Mouse (Mus musculus): Measurements from ENCODE around the gene Necab2. TPM values are rescaled to one million over a fixed set of nuclear protein-coding genes. Genes with fewer than 3 reads are reported as not detected.

The Necab2 gene
- total RNA-seq, 1 experiment from 2014 or later = not detected

DNA sequence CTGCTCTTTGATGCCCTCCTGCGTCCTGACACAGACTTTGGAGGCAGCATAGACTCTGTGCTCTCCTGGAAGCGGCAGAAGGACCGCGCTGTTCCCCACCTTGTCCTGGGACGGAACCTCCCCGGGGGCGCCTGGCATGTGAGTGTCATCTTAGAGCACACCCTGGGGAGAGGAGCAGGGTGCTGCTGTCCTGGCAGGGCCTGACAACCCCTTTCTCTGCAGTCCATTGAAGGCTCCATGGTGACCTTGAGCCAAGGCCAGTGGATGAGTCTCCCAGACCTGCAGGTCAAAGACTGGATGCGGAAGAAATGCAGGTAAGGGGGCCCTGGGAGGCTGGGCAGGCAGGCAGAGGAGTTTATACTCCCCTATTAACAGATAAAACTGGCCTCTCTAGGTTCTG lies 3.5 kb upstream of the Necab2 start:
- ATAC-seq (ENCODE audit: extremely low read depth, insufficient number of reproducible peaks, low FRiP score, poor library complexity, severe bottlenecking) = no peak

GRCm38 (mm10) chr8:119446990-119447780 lies 666 bp downstream of the Necab2 start:
- ATAC-seq (ENCODE audit: extremely low read depth, insufficient number of reproducible peaks, low FRiP score, poor library complexity, severe bottlenecking) = no peak

GRCm38 (mm10) chr8:119447781-119448170 lies 1.3 kb downstream of the Necab2 start:
- no peak for ATAC-seq (ENCODE audit: extremely low read depth, insufficient number of reproducible peaks, low FRiP score, poor library complexity, severe bottlenecking)

GRCm38 (mm10) chr8:119449627-119450026 lies 3.1 kb downstream of the Necab2 start:
- no peak for ATAC-seq (ENCODE audit: extremely low read depth, insufficient number of reproducible peaks, low FRiP score, poor library complexity, severe bottlenecking)

DNA sequence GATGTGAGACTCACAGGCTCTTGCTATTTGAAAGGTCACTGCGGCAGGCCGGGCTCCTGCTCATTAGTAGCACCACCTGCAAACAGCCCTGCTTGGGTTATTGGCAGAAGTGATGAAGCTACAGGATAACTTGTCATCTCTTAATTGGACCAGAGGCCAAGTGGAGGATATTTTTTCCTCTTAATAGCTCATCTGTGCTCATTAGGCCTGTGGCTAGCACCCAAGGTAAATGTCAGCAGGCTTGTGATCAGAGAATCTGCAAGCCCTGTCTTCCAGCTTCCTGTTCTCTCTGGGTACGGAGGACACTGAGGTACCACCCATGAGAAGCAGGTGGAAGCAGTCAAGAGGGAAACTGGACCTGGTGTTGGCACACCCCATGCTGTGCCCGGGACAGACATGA lies 4.6 kb downstream of the Necab2 start:
- ATAC-seq (ENCODE audit: extremely low read depth, insufficient number of reproducible peaks, low FRiP score, poor library complexity, severe bottlenecking) = no peak

- ATAC-seq (ENCODE audit: extremely low read depth, insufficient number of reproducible peaks, low FRiP score, poor library complexity, severe bottlenecking) = no peak
Measured at GRCm38 (mm10) chr8:119452919-119453318, 6.4 kb downstream of the Necab2 start.

GRCm38 (mm10) chr8:119456045-119456444 lies 9.5 kb downstream of the Necab2 start:
- no peak for ATAC-seq (ENCODE audit: extremely low read depth, insufficient number of reproducible peaks, low FRiP score, poor library complexity, severe bottlenecking)

DNA sequence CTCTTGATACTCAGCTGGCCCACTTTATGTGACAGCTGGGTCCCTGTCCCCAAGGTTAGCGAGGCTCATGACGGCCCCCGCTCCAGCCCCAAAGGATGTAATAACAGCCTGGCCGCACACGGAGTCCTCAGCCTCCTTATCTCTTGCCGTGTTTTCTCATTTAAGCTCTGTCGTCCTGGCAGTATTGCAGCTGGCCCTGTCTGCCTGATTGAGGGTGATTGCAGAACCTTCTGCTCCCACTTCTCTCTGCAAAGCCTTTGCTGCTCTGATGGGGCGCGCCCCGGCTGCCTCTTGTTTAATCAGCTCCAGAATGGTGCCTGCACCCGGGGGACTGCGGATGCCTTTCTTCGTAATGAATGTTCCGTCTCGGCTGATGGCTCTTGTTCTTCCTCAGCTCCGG lies 13.2 kb downstream of the Necab2 start:
- no peak for ATAC-seq (ENCODE audit: extremely low read depth, insufficient number of reproducible peaks, low FRiP score, poor library complexity, severe bottlenecking)

GRCm38 (mm10) chr8:119461356-119461755 lies 14.8 kb downstream of the Necab2 start:
- ATAC-seq (ENCODE audit: extremely low read depth, insufficient number of reproducible peaks, low FRiP score, poor library complexity, severe bottlenecking) = no peak

- ATAC-seq (ENCODE audit: extremely low read depth, insufficient number of reproducible peaks, low FRiP score, poor library complexity, severe bottlenecking) = no peak
Measured at GRCm38 (mm10) chr8:119463709-119464108, 17.2 kb downstream of the Necab2 start.

DNA sequence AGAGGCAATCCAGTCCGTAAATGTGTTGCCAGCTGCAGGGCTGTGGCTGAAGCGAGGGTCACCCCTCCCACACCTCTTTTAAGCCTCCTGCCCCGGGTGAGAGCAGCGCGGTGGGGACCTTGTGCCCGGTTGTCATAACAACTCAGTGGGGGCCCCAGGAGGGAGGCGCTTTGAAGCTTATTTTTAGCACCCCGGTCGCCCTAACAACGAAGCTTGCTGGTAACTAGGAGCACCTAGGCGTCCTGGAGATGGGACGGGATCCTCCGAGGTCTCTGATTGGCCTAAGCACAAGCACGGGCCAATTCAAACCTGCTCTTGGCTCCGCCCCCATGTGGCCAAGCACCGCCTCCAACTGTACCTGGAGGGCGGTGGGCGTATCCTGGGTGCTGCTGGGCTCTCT lies 19.6 kb downstream of the Necab2 start:
- no peak for ATAC-seq (ENCODE audit: extremely low read depth, insufficient number of reproducible peaks, low FRiP score, poor library complexity, severe bottlenecking)

DNA sequence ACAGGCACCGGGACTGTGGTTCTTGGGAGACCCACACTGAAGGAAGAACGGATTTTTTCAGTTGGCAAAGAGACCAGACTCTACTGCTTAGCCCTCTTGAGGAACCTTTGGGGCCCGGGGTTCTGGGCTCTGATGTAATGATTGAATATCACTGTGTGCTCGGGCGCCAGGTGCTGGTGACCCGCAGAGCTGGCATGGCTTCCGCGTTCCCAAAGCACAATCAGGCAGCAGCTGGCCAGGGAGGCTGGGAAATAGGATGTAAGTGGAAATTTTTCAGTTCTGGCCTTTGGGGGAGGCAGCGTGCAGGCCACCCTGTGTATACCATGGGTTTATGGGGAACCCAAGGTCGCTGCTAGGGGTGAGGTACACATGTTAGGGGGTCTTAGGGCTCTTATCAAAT lies 20.3 kb downstream of the Necab2 start:
- ATAC-seq (ENCODE audit: extremely low read depth, insufficient number of reproducible peaks, low FRiP score, poor library complexity, severe bottlenecking) = no peak

GRCm38 (mm10) chr8:119468091-119468490 lies 21.6 kb downstream of the Necab2 start:
- no peak for ATAC-seq (ENCODE audit: extremely low read depth, insufficient number of reproducible peaks, low FRiP score, poor library complexity, severe bottlenecking)

DNA sequence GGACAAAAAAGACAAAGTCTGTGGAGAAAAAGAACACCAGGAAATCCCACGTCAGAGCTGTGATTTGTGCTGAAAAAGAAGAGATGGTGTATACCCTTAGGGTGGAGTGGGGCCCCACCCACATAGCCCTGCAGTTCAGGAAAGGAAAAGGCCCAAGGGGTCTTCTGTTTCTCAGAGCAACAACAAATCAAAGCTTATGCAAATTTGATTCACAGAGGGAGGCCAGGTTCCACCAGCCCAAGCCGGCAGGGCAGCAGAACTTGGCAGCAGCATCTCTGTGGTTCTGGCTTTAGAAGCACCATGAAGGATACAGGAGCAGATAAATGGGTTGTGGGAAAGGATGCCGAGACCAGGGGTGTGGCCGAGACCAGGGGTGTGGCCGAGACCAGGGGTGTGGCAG lies 32.2 kb downstream of the Necab2 start:
- ATAC-seq (ENCODE audit: extremely low read depth, insufficient number of reproducible peaks, low FRiP score, poor library complexity, severe bottlenecking) = no peak

GRCm38 (mm10) chr8:119484145-119484896 lies 37.8 kb downstream of the Necab2 start:
- ATAC-seq (ENCODE audit: extremely low read depth, insufficient number of reproducible peaks, low FRiP score, poor library complexity, severe bottlenecking) = no peak

DNA sequence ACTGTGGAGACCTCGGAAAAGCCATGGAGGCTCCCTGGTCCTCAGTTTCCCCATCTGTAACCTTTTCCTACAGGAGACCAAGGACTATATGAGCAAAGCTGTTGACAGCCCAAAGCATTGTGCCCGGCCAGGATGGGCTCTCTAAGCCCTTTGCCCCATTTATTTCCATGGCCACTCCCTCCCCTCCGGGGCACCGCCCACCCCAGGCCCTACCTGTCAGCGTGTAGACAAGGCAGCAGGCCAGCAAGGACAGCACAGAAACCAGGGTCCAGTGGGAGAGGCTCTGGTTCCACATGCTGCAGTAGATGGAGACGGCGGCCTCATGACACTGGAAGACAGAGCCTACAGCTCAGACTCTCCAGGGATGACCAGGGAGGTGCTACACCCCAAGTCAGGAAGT lies 40.6 kb downstream of the Necab2 start:
- ATAC-seq (ENCODE audit: extremely low read depth, insufficient number of reproducible peaks, low FRiP score, poor library complexity, severe bottlenecking) = no peak

DNA sequence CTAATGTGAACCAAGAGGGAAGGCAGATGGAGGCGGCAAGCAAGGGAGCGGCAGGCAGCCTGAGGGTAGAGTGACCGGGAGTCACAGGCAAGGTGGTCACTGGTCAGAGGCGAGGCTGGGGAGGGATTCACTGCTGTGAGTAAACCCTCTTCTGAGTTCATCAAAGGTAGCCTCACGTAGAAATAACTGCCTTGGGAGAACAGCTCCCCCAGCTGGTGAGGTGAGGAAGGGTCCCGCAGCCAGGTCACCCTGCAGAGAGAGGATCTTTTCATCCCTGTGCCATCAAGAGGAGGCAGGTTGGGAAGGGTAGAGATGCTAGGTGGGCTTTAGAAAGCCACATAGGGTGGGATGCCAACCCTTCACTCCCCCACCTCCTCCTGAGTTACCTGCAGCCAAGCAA lies 50.3 kb downstream of the Necab2 start:
- ATAC-seq (ENCODE audit: extremely low read depth, insufficient number of reproducible peaks, low FRiP score, poor library complexity, severe bottlenecking) = peak; percentile 57

GRCm38 (mm10) chr8:119499836-119500235 lies 53.3 kb downstream of the Necab2 start:
- no peak for ATAC-seq (ENCODE audit: extremely low read depth, insufficient number of reproducible peaks, low FRiP score, poor library complexity, severe bottlenecking)

GRCm38 (mm10) chr8:119501598-119501997 lies 55.1 kb downstream of the Necab2 start, which contains the start of gene Slc38a8:
Gene Slc38a8, minus strand, starts transcription at chr8:119501698.
- no peak for ATAC-seq (ENCODE audit: extremely low read depth, insufficient number of reproducible peaks, low FRiP score, poor library complexity, severe bottlenecking)

DNA sequence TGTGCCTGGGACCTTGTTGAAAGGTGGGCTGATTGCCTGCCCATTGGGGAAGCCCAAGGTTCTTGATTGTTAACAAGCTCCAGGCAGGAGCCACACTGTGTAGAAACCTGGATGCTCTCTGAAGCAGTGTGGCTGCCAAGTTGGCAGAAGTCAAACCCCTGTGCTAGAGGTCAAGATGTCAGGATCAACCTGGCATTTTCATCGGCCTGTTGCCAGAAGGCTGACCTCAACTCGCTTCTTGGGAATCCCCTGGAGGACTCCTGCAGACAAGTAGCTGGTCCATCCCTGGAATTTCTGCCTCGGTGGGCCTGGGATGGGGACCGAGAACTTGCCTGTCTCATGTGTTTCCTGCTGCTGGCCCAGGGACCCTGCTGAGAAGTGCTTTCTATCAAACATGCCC lies 55.6 kb downstream of the Necab2 start:
- no peak for ATAC-seq (ENCODE audit: extremely low read depth, insufficient number of reproducible peaks, low FRiP score, poor library complexity, severe bottlenecking)
